11 mouse cellular contexts compared by ENCODE assay signal in genomic region chr6:108494185-108494804, GRCm38 (mm10).
DNase-seq lines count a peak whose midpoint lies in the region; ATAC-seq and TF ChIP-seq lines count a peak whose summit lies in the region.
"Had no signal": no experiment of that assay in that cellular context is flagged by ENCODE, and none has a peak within 500 bp of the region (broad histone marks: within the 10 kb centered on the region; RNA-seq: fewer than 3 reads in every experiment).

No protein-coding gene starts in this region.

- H3K27me3 ChIP-seq in heart, embryonic 16.5 days (ENCODE audit: control insufficient read depth, insufficient read depth, low read length) = no peaks in the 10 kb centered on the region
- no peaks in the 10 kb centered on the region for H3K27me3 ChIP-seq in forebrain, embryonic 16.5 days (replicated peaks; ENCODE audit: control insufficient read depth, insufficient read depth, low read length)
- no peaks in the 10 kb centered on the region for H3K27me3 ChIP-seq in hindbrain, embryonic 16.5 days (replicated peaks; ENCODE audit: control insufficient read depth, insufficient read depth, low read length)
- no peaks in the 10 kb centered on the region for H3K27me3 ChIP-seq in midbrain, postnatal 0 days (ENCODE audit: insufficient read depth, low read length)

- peaks cover 7% of the 10 kb centered on the region; the same call in 1 of the 2 replicates for H3K4me1 ChIP-seq in heart, embryonic 16.5 days (ENCODE audit: control insufficient read depth, insufficient read depth, low read length)
- peaks cover 8% of the 10 kb centered on the region for H3K4me1 ChIP-seq in forebrain, embryonic 16.5 days (replicated peaks; ENCODE audit: control insufficient read depth, insufficient read depth, low read length)
- H3K4me1 ChIP-seq in hindbrain, embryonic 16.5 days (ENCODE audit: control insufficient read depth, insufficient read depth, low read depth, low read length) = peaks cover 4% of the 10 kb centered on the region; the same call in 1 of the 2 replicates
- no peaks in the 10 kb centered on the region for H3K4me1 ChIP-seq in midbrain, postnatal 0 days (ENCODE audit: insufficient read depth, low read length)

- intact Hi-C loops in heart, postnatal 14 days (cut with DNase I) = no loop called here

- no peaks in the 10 kb centered on the region for H3K9me3 ChIP-seq in heart, embryonic 16.5 days (replicated peaks; ENCODE audit: control insufficient read depth, low read length)
- H3K9me3 ChIP-seq in forebrain, embryonic 16.5 days (ENCODE audit: control insufficient read depth, low read length) = no peaks in the 10 kb centered on the region
- no peaks in the 10 kb centered on the region for H3K9me3 ChIP-seq in hindbrain, embryonic 16.5 days (ENCODE audit: control insufficient read depth, low read length)
- no peaks in the 10 kb centered on the region for H3K9me3 ChIP-seq in midbrain, postnatal 0 days (ENCODE audit: low read length)

- 0 out of 2 replicates have a peak overlapping the region, but pooled peaks have one; percentile 17 for H3K27ac ChIP-seq in heart, embryonic 16.5 days (ENCODE audit: low read length)
- no peak overlapping the region for H3K27ac ChIP-seq in forebrain, embryonic 16.5 days (ENCODE audit: low read length)
- H3K27ac ChIP-seq in hindbrain, embryonic 16.5 days (ENCODE audit: low read depth, low read length) = no peak overlapping the region
- H3K27ac ChIP-seq in midbrain, postnatal 0 days (ENCODE audit: low read depth, low read length) = no peak overlapping the region

- no peak overlapping the region for H3K4me2 ChIP-seq in heart, embryonic 16.5 days (ENCODE audit: low read depth, low read length)
- no peak overlapping the region for H3K4me2 ChIP-seq in forebrain, embryonic 16.5 days (ENCODE audit: low read length)
- H3K4me2 ChIP-seq in hindbrain, embryonic 16.5 days (ENCODE audit: low read length) = no peak overlapping the region
- no peak overlapping the region for H3K4me2 ChIP-seq in midbrain, postnatal 0 days (ENCODE audit: low read depth, low read length, poor library complexity, severe bottlenecking)

- no peak overlapping the region for H3K9ac ChIP-seq in heart, embryonic 16.5 days (ENCODE audit: low read length)
- H3K9ac ChIP-seq in forebrain, embryonic 16.5 days (replicated peaks; ENCODE audit: low read depth, low read length) = no peak overlapping the region
- no peak overlapping the region for H3K9ac ChIP-seq in hindbrain, embryonic 16.5 days (ENCODE audit: low read depth, low read length)
- no peak overlapping the region for H3K9ac ChIP-seq in midbrain, postnatal 0 days (replicated peaks; ENCODE audit: low read length, poor library complexity, severe bottlenecking)

- peaks cover 23% of the 10 kb centered on the region for H3K36me3 ChIP-seq in heart, embryonic 16.5 days (ENCODE audit: control insufficient read depth, insufficient read depth)
- no peaks in the 10 kb centered on the region for H3K36me3 ChIP-seq in forebrain, embryonic 16.5 days (ENCODE audit: control insufficient read depth, insufficient read depth)
- H3K36me3 ChIP-seq in hindbrain, embryonic 16.5 days (ENCODE audit: control insufficient read depth, insufficient read depth, low read length) = no peaks in the 10 kb centered on the region
- H3K36me3 ChIP-seq in midbrain, postnatal 0 days (ENCODE audit: insufficient read depth, low read length) = no peaks in the 10 kb centered on the region

- H3K4me3 ChIP-seq in heart, embryonic 16.5 days (ENCODE audit: low read length) = no peak overlapping the region
- no peak overlapping the region for H3K4me3 ChIP-seq in forebrain, embryonic 16.5 days (replicated peaks; ENCODE audit: low read length)
- H3K4me3 ChIP-seq in hindbrain, embryonic 16.5 days (ENCODE audit: low read length) = no peak overlapping the region
- no peak overlapping the region for H3K4me3 ChIP-seq in midbrain, postnatal 0 days (ENCODE audit: low read depth, low read length)

- 68% methylated on average over 10 of the region's 10 CpGs for WGBS in heart, embryonic 16.5 days
- 42% methylated on average over 10 of the region's 10 CpGs for WGBS in forebrain, embryonic 16.5 days
- 48% methylated on average over 10 of the region's 10 CpGs for WGBS in hindbrain, embryonic 16.5 days
- 67% methylated on average over 10 of the region's 10 CpGs for WGBS in midbrain, postnatal 0 days

- ATAC-seq in heart, embryonic 16.5 days (replicated peaks; ENCODE audit: extremely low read depth, insufficient read depth, low FRiP score) = no peak; the same call in 1 of the 2 replicates
- peak; percentile 71 for ATAC-seq in forebrain, embryonic 16.5 days
- peak; percentile 76 for ATAC-seq in hindbrain, embryonic 16.5 days
- no peak for ATAC-seq in midbrain, postnatal 0 days (ENCODE audit: low FRiP score)
- ATAC-seq in megakaryocyte, adult 5-6 weeks (ENCODE audit: poor library complexity, severe bottlenecking) = no peak
- ATAC-seq: lung, postnatal 0 days had no signal

- no peak for TF ChIP-seq CTCF in midbrain, postnatal 0 days (IDR thresholded peaks at IDR 0.05)

- no peak for DNase-seq in heart, postnatal 14 days
- peak; percentile 65 for DNase-seq in midbrain, postnatal 0 days (ENCODE audit: low spot score)
- DNase-seq in T-cell, adult 2 months (ENCODE audit: low spot score) = no peak
- DNase-seq: kidney, adult 11 months; layer of hippocampus, postnatal 36 days; thymus, postnatal 14 days had no signal

Comparison
In these comparisons a context has a peak if more than half of its experiments do, and no peak if none do; other contexts are left out.
1. ATAC-seq: peak in forebrain, embryonic 16.5 days (single experiment) and hindbrain, embryonic 16.5 days (single experiment); none in heart, embryonic 16.5 days (single experiment), midbrain, postnatal 0 days (single experiment) and megakaryocyte, adult 5-6 weeks (single experiment).